Mouse (Mus musculus) urinary bladder, adult 2 months (tissue): ENCODE data around the gene Best3. TPM values are rescaled to one million over a fixed set of nuclear protein-coding genes. Genes with fewer than 3 reads are reported as not detected.

Experiments used
- polyA plus RNA-seq: library from polyadenylated mRNA; depleted of rRNA; stranded (reverse); fragments of >200 nt; gene quantifications from 2 replicates; pipeline ENCODE4 v1.2.3, GENCODE M21; 2012; rRNA removed

Best3 gene
- polyA plus RNA-seq, 1 experiment: 0.14 TPM

Other genes starting within 250 kb of the Best3 start
- gene Myrfl, start 89.4 kb upstream of the Best3 start, polyA plus RNA-seq: not detected in 2 replicates
- gene Rab3ip, start 35.5 kb upstream of the Best3 start, polyA plus RNA-seq: 53.3 and 53.4 TPM in 2 replicates
- gene Gm10271, start 13.7 kb upstream of the Best3 start, polyA plus RNA-seq: not detected in 2 replicates
- 0.24 and 0.30 TPM in 2 replicates for gene Lrrc10, start 59.0 kb downstream of the Best3 start, polyA plus RNA-seq
- 162 and 163 TPM in 2 replicates for gene Cct2, start 77.5 kb downstream of the Best3 start, polyA plus RNA-seq
- gene Frs2, start 162.2 kb downstream of the Best3 start, polyA plus RNA-seq: 21.5 and 23.9 TPM in 2 replicates
- gene Yeats4, start 238.2 kb downstream of the Best3 start, polyA plus RNA-seq: 33.5 and 37.8 TPM in 2 replicates